Comparison of ENCODE assay signal across 8 mouse cellular contexts in the genomic region with DNA sequence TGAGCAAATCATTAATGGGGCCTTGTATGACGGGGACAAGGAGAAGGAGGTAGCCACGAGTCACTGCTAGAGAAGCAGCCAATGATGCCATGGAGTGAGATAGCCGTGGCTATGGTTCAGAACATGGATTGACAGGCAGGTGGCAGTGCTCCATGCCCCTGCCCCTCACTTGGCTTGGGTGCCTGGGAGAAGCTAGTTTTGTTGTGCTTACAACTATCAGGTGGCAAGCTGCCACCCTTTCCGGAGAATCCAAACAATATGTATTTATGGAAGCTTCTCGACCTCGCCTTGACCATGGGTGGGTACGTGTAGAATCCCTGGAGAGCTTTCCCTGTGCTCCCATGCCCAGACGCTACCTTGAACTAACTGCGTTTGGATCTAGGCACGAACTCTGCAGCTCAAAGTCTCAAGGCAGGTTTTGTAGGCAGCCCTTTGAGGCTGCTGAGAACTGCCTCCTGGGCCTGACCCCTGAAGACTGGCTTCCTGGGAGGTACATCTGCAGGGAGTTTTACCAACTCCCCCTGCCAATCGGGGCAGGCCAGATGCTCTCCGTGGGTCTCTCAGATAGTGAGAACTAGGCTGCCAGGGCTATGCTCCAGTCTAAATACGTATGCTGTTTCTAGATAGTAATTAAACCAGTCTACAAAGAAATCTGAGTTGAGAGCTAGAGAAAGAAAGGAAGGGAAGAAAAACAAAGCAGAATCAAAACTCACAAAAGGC. TPM values are rescaled to one million over a fixed set of nuclear protein-coding genes. Genes with fewer than 3 reads are reported as not detected.
A peak's percentile ranks its signal among the peaks of the same experiment; 100 is the strongest.
DNase-seq lines count a peak whose midpoint lies in the region; ATAC-seq and TF ChIP-seq lines count a peak whose summit lies in the region.

No protein-coding gene starts in this region.

- ATAC-seq in neural tube, embryonic 12.5 days (ENCODE audit: low FRiP score, low read depth) = no peak
- no peak for ATAC-seq in forebrain, postnatal 0 days
- no peak for ATAC-seq in lung, embryonic 14.5 days (ENCODE audit: insufficient read depth)
- no peak for ATAC-seq in stomach, embryonic 15.5 days (ENCODE audit: insufficient read depth, low FRiP score, low read depth)
- ATAC-seq in monocyte, adult 5-6 weeks (replicated peaks; ENCODE audit: insufficient number of reproducible peaks, low FRiP score, low TSS enrichment, poor library complexity, severe bottlenecking) = no peak

- H3K27me3 ChIP-seq in neural tube, embryonic 12.5 days (replicated peaks) = peaks cover 3% of the 10 kb centered on the region; the same call in 1 of the 2 replicates
- H3K27me3 ChIP-seq in forebrain, postnatal 0 days (ENCODE audit: insufficient read depth, low read length) = no peaks in the 10 kb centered on the region
- H3K27me3 ChIP-seq in lung, embryonic 14.5 days (ENCODE audit: insufficient read depth, low read length) = no peaks in the 10 kb centered on the region
- no peaks in the 10 kb centered on the region for H3K27me3 ChIP-seq in stomach, embryonic 15.5 days (replicated peaks)

- H3K9me3 ChIP-seq in neural tube, embryonic 12.5 days = no peaks in the 10 kb centered on the region
- no peaks in the 10 kb centered on the region for H3K9me3 ChIP-seq in forebrain, postnatal 0 days (ENCODE audit: low read length)
- no peaks in the 10 kb centered on the region for H3K9me3 ChIP-seq in lung, embryonic 14.5 days (ENCODE audit: low read depth, low read length)
- H3K9me3 ChIP-seq in stomach, embryonic 15.5 days = no peaks in the 10 kb centered on the region

- peak overlapping the region; percentile 40 for H3K4me2 ChIP-seq in neural tube, embryonic 12.5 days (replicated peaks)
- H3K4me2 ChIP-seq in forebrain, postnatal 0 days (ENCODE audit: low read depth) = peak overlapping the region; percentile 1; the same call in 1 of the 2 replicates
- H3K4me2 ChIP-seq in lung, embryonic 14.5 days = no peak overlapping the region
- H3K4me2 ChIP-seq in stomach, embryonic 15.5 days = 0 out of 2 replicates have a peak overlapping the region, but pooled peaks have one; percentile 23

- no peak overlapping the region for H3K4me3 ChIP-seq in neural tube, embryonic 12.5 days
- no peak overlapping the region for H3K4me3 ChIP-seq in forebrain, postnatal 0 days (ENCODE audit: low read depth, low read length)
- H3K4me3 ChIP-seq in lung, embryonic 14.5 days (ENCODE audit: low read depth, low read length) = no peak overlapping the region
- no peak overlapping the region for H3K4me3 ChIP-seq in stomach, embryonic 15.5 days (replicated peaks)

- 0 out of 2 replicates have a peak overlapping the region, but pooled peaks have one; percentile 70 for H3K27ac ChIP-seq in neural tube, embryonic 12.5 days
- H3K27ac ChIP-seq in forebrain, postnatal 0 days (ENCODE audit: low read depth, low read length) = peak overlapping the region; percentile 24; the same call in 1 of the 2 replicates
- peak overlapping the region; percentile 21; the same call in 1 of the 2 replicates for H3K27ac ChIP-seq in lung, embryonic 14.5 days (ENCODE audit: low read depth)
- peak overlapping the region; percentile 78 for H3K27ac ChIP-seq in stomach, embryonic 15.5 days

- no peak for DNase-seq in neural tube, embryonic 10.5 days (ENCODE audit: extremely low spot score, low spot score)
- peak; percentile 60 for DNase-seq in forebrain, postnatal 0 days
- DNase-seq in lung, embryonic 14.5 days = no peak
- no peak for DNase-seq in embryo, embryonic 9.5 days (ENCODE audit: extremely low spot score)
- DNase-seq in left cerebral cortex, adult 9 months (ENCODE audit: low spot score in 2 of 2) = no peak

- peaks cover 43% of the 10 kb centered on the region for H3K4me1 ChIP-seq in neural tube, embryonic 12.5 days
- H3K4me1 ChIP-seq in forebrain, postnatal 0 days (ENCODE audit: insufficient read depth) = peaks cover 21% of the 10 kb centered on the region
- H3K4me1 ChIP-seq in lung, embryonic 14.5 days (ENCODE audit: insufficient read depth) = peaks cover 10% of the 10 kb centered on the region; the same call in 1 of the 2 replicates
- H3K4me1 ChIP-seq in stomach, embryonic 15.5 days = peaks cover 23% of the 10 kb centered on the region

- H3K36me3 ChIP-seq in neural tube, embryonic 12.5 days = no peaks in the 10 kb centered on the region
- H3K36me3 ChIP-seq in forebrain, postnatal 0 days (ENCODE audit: insufficient read depth) = no peaks in the 10 kb centered on the region
- H3K36me3 ChIP-seq in lung, embryonic 14.5 days (ENCODE audit: insufficient read depth) = no peaks in the 10 kb centered on the region
- H3K36me3 ChIP-seq in stomach, embryonic 15.5 days = no peaks in the 10 kb centered on the region

- peak; percentile 25; the same call in 1 of the 2 replicates for TF ChIP-seq CTCF in forebrain, postnatal 0 days (IDR thresholded peaks at IDR 0.05; ENCODE audit: low read depth)
- 0 out of 2 replicates have a peak, but pooled peaks have one; percentile 22 for TF ChIP-seq CTCF in lung, embryonic 14.5 days (IDR thresholded peaks at IDR 0.05; ENCODE audit: low read depth)

- H3K9ac ChIP-seq in neural tube, embryonic 12.5 days = 0 out of 2 replicates have a peak overlapping the region, but pooled peaks have one; percentile 19
- H3K9ac ChIP-seq in forebrain, postnatal 0 days = no peak overlapping the region
- H3K9ac ChIP-seq in lung, embryonic 14.5 days = no peak overlapping the region
- H3K9ac ChIP-seq in stomach, embryonic 15.5 days = no peak overlapping the region

- 64% methylated on average over 13 of the region's 13 CpGs for WGBS in neural tube, embryonic 12.5 days
- whole genome bisulfite sequencing in forebrain, postnatal 0 days = 22% methylated on average over 13 of the region's 13 CpGs
- WGBS in lung, embryonic 14.5 days = 65% methylated on average over 13 of the region's 13 CpGs
- 68% methylated on average over 13 of the region's 13 CpGs for WGBS in stomach, embryonic 15.5 days

RNA-seq across cellular contexts. Expression of a gene that starts 54.2 kb away (rescaled TPM):
- 77.2 and 77.3 TPM in 2 replicates for polyA plus RNA-seq in neural tube, embryonic 12.5 days (2016; fragmentation: Nextera tagmentation; extraction: Ambion mirVana)
- total RNA-seq in forebrain, postnatal 0 days (2014; rRNA removed) = 56.1 and 63.5 TPM in 2 replicates
- polyA plus RNA-seq in forebrain, postnatal 0 days (2015; fragmentation: Nextera tagmentation; extraction: Ambion mirVana) = 34.7 and 47.3 TPM in 2 replicates
- polyA plus RNA-seq in lung, embryonic 14.5 days (2014; fragmentation: Nextera tagmentation; extraction: Ambion mirVana) = 37.0 and 39.0 TPM in 2 replicates
- 46.8 and 48.0 TPM in 2 replicates for polyA plus RNA-seq in stomach, embryonic 15.5 days (2015; fragmentation: Nextera tagmentation; extraction: Ambion mirVana)
- total RNA-seq in monocyte, adult 5-6 weeks (2017) = 74.1 to 183 TPM (median 86.7 TPM) in 3 replicates

Comparison
In these comparisons a context has a peak if more than half of its experiments do, and no peak if none do; other contexts are left out.
1. H3K27ac ChIP-seq: peak in every context shown above with its lines; median percentile 78 in stomach, embryonic 15.5 days; 70 in neural tube, embryonic 12.5 days; 24 in forebrain, postnatal 0 days; 21 in lung, embryonic 14.5 days.